Mouse (Mus musculus): ENCODE results near the gene Ppfia3. TPM values are rescaled to one million over a fixed set of nuclear protein-coding genes. Genes with fewer than 3 reads are reported as not detected.
A peak's percentile ranks its signal among the peaks of the same experiment; 100 is the strongest.
"Not testable (repeated sequence)": the region's sequence is repeated elsewhere in the genome, so short reads cannot be mapped to it uniquely, and the experiment has no call there.

Gene Ppfia3
- total RNA-seq, 4 experiments from 2014 or later: 0.07 to 0.24 (median 0.09) TPM; not detected in 1

GRCm38 (mm10) chr7:45395129-45395541, 28.3 kb upstream of the Ppfia3 start:
- no peak for DNase-seq (ENCODE audit: low spot score in 2 of 2)

- DNase-seq (ENCODE audit: low spot score in 2 of 2): no peak
These were observed 19.3 kb upstream of the Ppfia3 start for GRCm38 (mm10) chr7:45386077-45386476.

- no peak for DNase-seq (ENCODE audit: low spot score in 2 of 2)
These were observed 9.2 kb upstream of the Ppfia3 start for GRCm38 (mm10) chr7:45376057-45376456.

- DNase-seq (ENCODE audit: low spot score in 2 of 2): no peak
These were observed 7.8 kb upstream of the Ppfia3 start for GRCm38 (mm10) chr7:45374620-45375019.

- DNase-seq (ENCODE audit: low spot score in 2 of 2): no peak
These were observed 5.6 kb upstream of the Ppfia3 start for GRCm38 (mm10) chr7:45372371-45372770.

GRCm38 (mm10) chr7:45370475-45371311, 3.9 kb upstream of the Ppfia3 start, which contains the start of gene Lin7b:
Gene Lin7b, minus strand, starts transcription at chr7:45370583.
- peak; percentile 73 to 80 for DNase-seq (ENCODE audit: low spot score in 2 of 2)

- no peak for DNase-seq (ENCODE audit: low spot score in 2 of 2)
These were observed 3.1 kb upstream of the Ppfia3 start for GRCm38 (mm10) chr7:45369836-45370474.

GRCm38 (mm10) chr7:45369022-45369745, 2.4 kb upstream of the Ppfia3 start:
- DNase-seq (ENCODE audit: low spot score in 2 of 2): no peak

GRCm38 (mm10) chr7:45368178-45368577, 1.4 kb upstream of the Ppfia3 start:
- no peak for DNase-seq (ENCODE audit: low spot score in 2 of 2)

GRCm38 (mm10) chr7:45367020-45367880, 431 bp upstream of the Ppfia3 start:
- peak; percentile 94 for DNase-seq (ENCODE audit: low spot score in 2 of 2)

GRCm38 (mm10) chr7:45365742-45366651, 822 bp downstream of the Ppfia3 start:
- no peak for DNase-seq (ENCODE audit: low spot score in 2 of 2)

GRCm38 (mm10) chr7:45363983-45364382, 2.8 kb downstream of the Ppfia3 start:
- no peak for DNase-seq (ENCODE audit: low spot score in 2 of 2)

- DNase-seq (ENCODE audit: low spot score in 2 of 2): no peak
These were observed 4.0 kb downstream of the Ppfia3 start for GRCm38 (mm10) chr7:45362801-45363200.

- peak in 1 of 2 experiments; percentile 50 for DNase-seq (ENCODE audit: low spot score in 2 of 2)
These were observed 5.5 kb downstream of the Ppfia3 start for GRCm38 (mm10) chr7:45361243-45361804.

GRCm38 (mm10) chr7:45360404-45361125, 6.3 kb downstream of the Ppfia3 start:
- no peak for DNase-seq (ENCODE audit: low spot score in 2 of 2)

GRCm38 (mm10) chr7:45359081-45359480, 7.7 kb downstream of the Ppfia3 start:
- not testable (repeated sequence) for DNase-seq (ENCODE audit: low spot score in 2 of 2)

- no peak for DNase-seq (ENCODE audit: low spot score in 2 of 2)
These were observed 10.7 kb downstream of the Ppfia3 start for GRCm38 (mm10) chr7:45356087-45356486.

- no peak for DNase-seq (ENCODE audit: low spot score in 2 of 2)
These were observed 11.3 kb downstream of the Ppfia3 start for GRCm38 (mm10) chr7:45355318-45356020.
